In the genomic region with DNA sequence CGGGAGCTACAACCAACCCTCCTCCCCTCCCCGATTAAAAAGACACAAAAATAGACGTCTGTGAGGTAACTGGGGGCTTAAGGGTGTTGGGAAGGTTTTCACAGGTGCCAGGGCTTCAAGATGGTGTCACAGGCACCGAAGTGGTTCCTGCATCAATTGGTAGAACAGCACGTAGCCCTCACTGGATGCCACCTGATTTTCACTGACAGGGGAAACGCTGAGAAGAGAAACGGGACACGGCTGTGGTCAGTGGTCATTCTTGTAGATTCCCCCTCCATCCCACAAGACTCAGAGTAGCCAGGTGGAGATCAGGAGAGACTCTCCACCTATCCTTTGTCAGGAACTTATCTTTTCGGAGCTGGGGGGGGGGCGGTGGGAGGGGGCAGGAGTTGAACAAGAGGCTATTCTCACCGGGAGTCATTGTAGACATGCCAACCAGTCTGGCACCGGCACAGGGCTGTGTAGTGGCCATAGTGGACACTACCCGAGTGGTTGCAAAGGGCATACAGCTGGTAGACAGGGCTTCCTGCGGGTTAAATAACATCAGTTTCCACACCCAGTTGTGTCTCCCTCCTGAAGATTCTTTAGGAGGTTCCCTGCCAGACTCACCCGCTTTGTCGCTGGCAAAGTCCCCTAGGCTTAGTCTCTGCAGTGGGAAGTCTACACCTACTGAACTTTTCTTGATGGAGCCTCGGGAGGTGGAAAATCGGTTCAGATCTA, we compare ENCODE assay signal across 9 mouse cellular contexts. TPM values are rescaled to one million over a fixed set of nuclear protein-coding genes. Genes with fewer than 3 reads are reported as not detected.
DNase-seq lines count a peak whose midpoint lies in the region; ATAC-seq and TF ChIP-seq lines count a peak whose summit lies in the region.
"Had no signal": no experiment of that assay in that cellular context is flagged by ENCODE, and none has a peak within 500 bp of the region (broad histone marks: within the 10 kb centered on the region; RNA-seq: fewer than 3 reads in every experiment).

No protein-coding gene starts in this region.

- H3K27me3 ChIP-seq in hindbrain, postnatal 0 days (ENCODE audit: insufficient read depth, low read length): no peaks in the 10 kb centered on the region
- H3K27me3 ChIP-seq in neural tube, embryonic 15.5 days (replicated peaks): no peaks in the 10 kb centered on the region
- H3K27me3 ChIP-seq: Patski had no signal

- peaks cover 12% of the 10 kb centered on the region for H3K4me1 ChIP-seq in hindbrain, postnatal 0 days (ENCODE audit: insufficient read depth, low read length)
- peaks cover 60% of the 10 kb centered on the region for H3K4me1 ChIP-seq in neural tube, embryonic 15.5 days

- 76% methylated on average over 18 of the region's 18 CpGs for WGBS in hindbrain, postnatal 0 days
- WGBS in neural tube, embryonic 15.5 days: 82% methylated on average over 18 of the region's 18 CpGs

- 0 out of 2 replicates have a peak overlapping the region, but pooled peaks have one; percentile 85 for H3K27ac ChIP-seq in hindbrain, postnatal 0 days
- H3K27ac ChIP-seq in neural tube, embryonic 15.5 days (replicated peaks): peak overlapping the region; percentile 83; the same call in 1 of the 2 replicates

- ATAC-seq in hindbrain, postnatal 0 days: no peak
- no peak for ATAC-seq in neural tube, embryonic 15.5 days (ENCODE audit: low FRiP score)

- H3K4me2 ChIP-seq in hindbrain, postnatal 0 days (ENCODE audit: low read depth, low read length): peak overlapping the region; percentile 95; the same call in 1 of the 2 replicates
- H3K4me2 ChIP-seq in neural tube, embryonic 15.5 days: peak overlapping the region; percentile 89

- H3K4me3 ChIP-seq in hindbrain, postnatal 0 days (ENCODE audit: low read length): no peak overlapping the region
- no peak overlapping the region for H3K4me3 ChIP-seq in neural tube, embryonic 15.5 days (replicated peaks)

- peak; percentile 93 for DNase-seq in heart, adult 11 months
- no peak for DNase-seq in heart, postnatal 4 days
- peak; percentile 2 for DNase-seq in lung, postnatal 10 days
- DNase-seq in lung, postnatal 36 days: no peak
- no peak for DNase-seq in hindbrain, postnatal 0 days (ENCODE audit: low spot score)
- DNase-seq in urinary bladder, adult 2 months (ENCODE audit: low spot score): no peak
- DNase-seq in right cerebral cortex, adult 18-20 months: no peak

- TF ChIP-seq CTCF in hindbrain, postnatal 0 days (IDR thresholded peaks at IDR 0.05; ENCODE audit: low read depth): no peak

- H3K9ac ChIP-seq in hindbrain, postnatal 0 days (replicated peaks; ENCODE audit: low read length): no peak overlapping the region
- H3K9ac ChIP-seq in neural tube, embryonic 15.5 days (replicated peaks): no peak overlapping the region

- H3K9me3 ChIP-seq in hindbrain, postnatal 0 days (ENCODE audit: low read length): no peaks in the 10 kb centered on the region
- no peaks in the 10 kb centered on the region for H3K9me3 ChIP-seq in neural tube, embryonic 15.5 days (replicated peaks)

- peaks cover 31% of the 10 kb centered on the region for H3K36me3 ChIP-seq in hindbrain, postnatal 0 days (ENCODE audit: insufficient read depth, low read length)
- peaks cover 49% of the 10 kb centered on the region for H3K36me3 ChIP-seq in neural tube, embryonic 15.5 days

RNA-seq across cellular contexts. Expression of a gene that starts 1.3 kb away (rescaled TPM):
- total RNA-seq in heart, postnatal 4 days (2021): 10 to 100 TPM; 22.3 to 23.4 TPM
- total RNA-seq in hindbrain, postnatal 0 days (2014; rRNA removed): 35.0 and 44.3 TPM in 2 replicates
- 32.4 and 34.3 TPM in 2 replicates for polyA plus RNA-seq in hindbrain, postnatal 0 days (2015; fragmentation: Nextera tagmentation; extraction: Ambion mirVana)
- 42.7 and 48.0 TPM in 2 replicates for polyA plus RNA-seq in neural tube, embryonic 15.5 days (2015; fragmentation: Nextera tagmentation; extraction: Ambion mirVana)
- polyA plus RNA-seq in urinary bladder, adult 2 months (2012; rRNA removed): 91.3 and 136 TPM in 2 replicates

RNA-seq across cellular contexts. Expression of a gene that starts 5.5 kb away (rescaled TPM):
- 10 to 100 TPM; 23.2 to 23.7 TPM for total RNA-seq in heart, postnatal 4 days (2021)
- total RNA-seq in hindbrain, postnatal 0 days (2014; rRNA removed): 48.6 and 58.7 TPM in 2 replicates
- polyA plus RNA-seq in hindbrain, postnatal 0 days (2015; fragmentation: Nextera tagmentation; extraction: Ambion mirVana): 71.7 and 73.3 TPM in 2 replicates
- polyA plus RNA-seq in neural tube, embryonic 15.5 days (2015; fragmentation: Nextera tagmentation; extraction: Ambion mirVana): 87.4 and 91.6 TPM in 2 replicates
- polyA plus RNA-seq in urinary bladder, adult 2 months (2012; rRNA removed): 44.7 and 48.4 TPM in 2 replicates

RNA-seq across cellular contexts. Expression of a gene that starts 12.1 kb away (rescaled TPM):
- 10 to 100 TPM; 26.7 to 29.9 TPM for total RNA-seq in heart, postnatal 4 days (2021)
- total RNA-seq in hindbrain, postnatal 0 days (2014; rRNA removed): 80.5 and 101 TPM in 2 replicates
- 88.8 and 91.9 TPM in 2 replicates for polyA plus RNA-seq in hindbrain, postnatal 0 days (2015; fragmentation: Nextera tagmentation; extraction: Ambion mirVana)
- 90.6 and 97.6 TPM in 2 replicates for polyA plus RNA-seq in neural tube, embryonic 15.5 days (2015; fragmentation: Nextera tagmentation; extraction: Ambion mirVana)
- 71.4 and 74.6 TPM in 2 replicates for polyA plus RNA-seq in urinary bladder, adult 2 months (2012; rRNA removed)

RNA-seq across cellular contexts. Expression of a gene that starts 12.6 kb away (rescaled TPM):
- total RNA-seq in heart, postnatal 4 days (2021): 100 to 1,000 TPM; 102 to 108 TPM
- 88.3 and 90.1 TPM in 2 replicates for total RNA-seq in hindbrain, postnatal 0 days (2014; rRNA removed)
- 142 and 146 TPM in 2 replicates for polyA plus RNA-seq in hindbrain, postnatal 0 days (2015; fragmentation: Nextera tagmentation; extraction: Ambion mirVana)
- polyA plus RNA-seq in neural tube, embryonic 15.5 days (2015; fragmentation: Nextera tagmentation; extraction: Ambion mirVana): 115 and 119 TPM in 2 replicates
- polyA plus RNA-seq in urinary bladder, adult 2 months (2012; rRNA removed): 78.1 and 81.2 TPM in 2 replicates

RNA-seq across cellular contexts. Expression of a gene that starts 31.1 kb away (rescaled TPM):
- total RNA-seq in heart, postnatal 4 days (2021): 100 to 1,000 TPM; 862 to 916 TPM
- 234 and 269 TPM in 2 replicates for total RNA-seq in hindbrain, postnatal 0 days (2014; rRNA removed)
- polyA plus RNA-seq in hindbrain, postnatal 0 days (2015; fragmentation: Nextera tagmentation; extraction: Ambion mirVana): 279 and 286 TPM in 2 replicates
- 237 and 260 TPM in 2 replicates for polyA plus RNA-seq in neural tube, embryonic 15.5 days (2015; fragmentation: Nextera tagmentation; extraction: Ambion mirVana)
- polyA plus RNA-seq in urinary bladder, adult 2 months (2012; rRNA removed): 110 and 141 TPM in 2 replicates

Comparison
In these comparisons a context has a peak if more than half of its experiments do, and no peak if none do; other contexts are left out.
1. DNase-seq: peak in heart, adult 11 months (single experiment) and lung, postnatal 10 days (single experiment); none in heart, postnatal 4 days (single experiment), lung, postnatal 36 days (single experiment), hindbrain, postnatal 0 days (single experiment), urinary bladder, adult 2 months (single experiment) and right cerebral cortex, adult 18-20 months (single experiment).